Mouse (Mus musculus): ENCODE results near the gene Emid1. TPM values are rescaled to one million over a fixed set of nuclear protein-coding genes. Genes with fewer than 3 reads are reported as not detected.
A peak's percentile ranks its signal among the peaks of the same experiment; 100 is the strongest.

The Emid1 gene
- polyA plus RNA-seq (2012; rRNA removed) = 16.9 and 34.7 TPM in 2 replicates

GRCm38 (mm10) chr11:5151680-5152337 lies at the start of gene Emid1:
Gene Emid1 (minus strand): TSS chr11:5152257.
- Histone ChIP-seq H3K4me3 (ENCODE audit: low read depth, low read length) (peak within 1 kb of the TSS; percentile 67), H3K4me1 (ENCODE audit: control insufficient read depth, insufficient read depth, insufficient read length, low read length) (peaks cover 16% of the 10 kb centered on the region), H3K36me3 (ENCODE audit: control insufficient read depth, insufficient read depth, low read length) (no peaks in the 10 kb centered on the region), H3K27me3 (ENCODE audit: control insufficient read depth, insufficient read depth, low read length) (peaks cover 6% of the 10 kb centered on the region), H3K27ac (ENCODE audit: insufficient read depth, low read depth, low read length) (peak within 1 kb of the TSS; percentile 38; the same call in 1 of the 2 replicates)
- WGBS = 3% methylated on average over 51 of the region's 53 CpGs
- TF ChIP-seq CTCF (IDR thresholded peaks at IDR 0.05; ENCODE audit: extremely low read depth, insufficient read length, insufficient replicate concordance, low read depth, low read length) = no peak
- TF ChIP-seq POLR2A (IDR thresholded peaks at IDR 0.05; ENCODE audit: low read depth, low read length) = no peak

GRCm38 (mm10) chr11:5199879-5200278 lies 47.8 kb upstream of the Emid1 start:
- no peak for TF ChIP-seq POLR2A (IDR thresholded peaks at IDR 0.05; ENCODE audit: low read depth, low read length)
- no peak for TF ChIP-seq CTCF (IDR thresholded peaks at IDR 0.05; ENCODE audit: extremely low read depth, insufficient read length, insufficient replicate concordance, low read depth, low read length)
- Histone ChIP-seq H3K27ac (ENCODE audit: insufficient read depth, low read depth, low read length) (no peak overlapping the region), H3K4me3 (ENCODE audit: low read depth, low read length) (no peak overlapping the region), H3K36me3 (ENCODE audit: control insufficient read depth, insufficient read depth, low read length) (peaks cover 3% of the 10 kb centered on the region; the same call in 1 of the 2 replicates), H3K27me3 (ENCODE audit: control insufficient read depth, insufficient read depth, low read length) (no peaks in the 10 kb centered on the region), H3K4me1 (ENCODE audit: control insufficient read depth, insufficient read depth, insufficient read length, low read length) (no peaks in the 10 kb centered on the region)
- 93% methylated on average over 2 of the region's 2 CpGs for WGBS

- H3K36me3 ChIP-seq (ENCODE audit: control insufficient read depth, insufficient read depth, low read length) = no peaks in the 10 kb centered on the region; the same call in 1 of the 2 replicates
These were observed 45.0 kb upstream of the Emid1 start for GRCm38 (mm10) chr11:5197068-5197467.

GRCm38 (mm10) chr11:5196583-5196982 lies 44.5 kb upstream of the Emid1 start:
- TF ChIP-seq CTCF (IDR thresholded peaks at IDR 0.05; ENCODE audit: extremely low read depth, insufficient read length, insufficient replicate concordance, low read depth, low read length) (no peak), POLR2A (IDR thresholded peaks at IDR 0.05; ENCODE audit: low read depth, low read length) (no peak)
- H3K36me3 ChIP-seq (ENCODE audit: control insufficient read depth, insufficient read depth, low read length) = no peaks in the 10 kb centered on the region; the same call in 1 of the 2 replicates
- WGBS = 87% methylated on average over 7 of the region's 7 CpGs

More at GRCm38 (mm10) chr11:5197068-5197467, 45.0 kb upstream of the Emid1 start:
- Histone ChIP-seq H3K27ac (ENCODE audit: insufficient read depth, low read depth, low read length) (no peak overlapping the region), H3K27me3 (ENCODE audit: control insufficient read depth, insufficient read depth, low read length) (no peaks in the 10 kb centered on the region), H3K4me1 (ENCODE audit: control insufficient read depth, insufficient read depth, insufficient read length, low read length) (peaks cover 2% of the 10 kb centered on the region; the same call in 1 of the 2 replicates), H3K4me3 (ENCODE audit: low read depth, low read length) (no peak overlapping the region)
- no peak for TF ChIP-seq POLR2A (IDR thresholded peaks at IDR 0.05; ENCODE audit: low read depth, low read length)
- TF ChIP-seq CTCF (IDR thresholded peaks at IDR 0.05; ENCODE audit: extremely low read depth, insufficient read length, insufficient replicate concordance, low read depth, low read length) = no peak
- 91% methylated on average over 5 of the region's 5 CpGs for WGBS

GRCm38 (mm10) chr11:5193576-5193881 lies 41.5 kb upstream of the Emid1 start:
- Histone ChIP-seq H3K36me3 (ENCODE audit: control insufficient read depth, insufficient read depth, low read length) (no peaks in the 10 kb centered on the region; the same call in 1 of the 2 replicates), H3K27me3 (ENCODE audit: control insufficient read depth, insufficient read depth, low read length) (no peaks in the 10 kb centered on the region), H3K4me1 (ENCODE audit: control insufficient read depth, insufficient read depth, insufficient read length, low read length) (peaks cover 2% of the 10 kb centered on the region; the same call in 1 of the 2 replicates), H3K27ac (ENCODE audit: insufficient read depth, low read depth, low read length) (no peak overlapping the region), H3K4me3 (ENCODE audit: low read depth, low read length) (no peak overlapping the region)
- TF ChIP-seq CTCF (IDR thresholded peaks at IDR 0.05; ENCODE audit: extremely low read depth, insufficient read length, insufficient replicate concordance, low read depth, low read length) = no peak
- no peak for TF ChIP-seq POLR2A (IDR thresholded peaks at IDR 0.05; ENCODE audit: low read depth, low read length)
- WGBS = 64% methylated on average over 1 of the region's 1 CpGs

More at GRCm38 (mm10) chr11:5196583-5196982, 44.5 kb upstream of the Emid1 start:
- no peak overlapping the region for H3K4me3 ChIP-seq (ENCODE audit: low read depth, low read length)
- H3K4me1 ChIP-seq (ENCODE audit: control insufficient read depth, insufficient read depth, insufficient read length, low read length) = peaks cover 2% of the 10 kb centered on the region; the same call in 1 of the 2 replicates
- no peaks in the 10 kb centered on the region for H3K27me3 ChIP-seq (ENCODE audit: control insufficient read depth, insufficient read depth, low read length)
- no peak overlapping the region for H3K27ac ChIP-seq (ENCODE audit: insufficient read depth, low read depth, low read length)

GRCm38 (mm10) chr11:5192840-5193575 lies 41.0 kb upstream of the Emid1 start:
- Histone ChIP-seq H3K36me3 (ENCODE audit: control insufficient read depth, insufficient read depth, low read length) (no peaks in the 10 kb centered on the region; the same call in 1 of the 2 replicates), H3K27me3 (ENCODE audit: control insufficient read depth, insufficient read depth, low read length) (no peaks in the 10 kb centered on the region), H3K27ac (ENCODE audit: insufficient read depth, low read depth, low read length) (no peak overlapping the region), H3K4me3 (ENCODE audit: low read depth, low read length) (no peak overlapping the region), H3K4me1 (ENCODE audit: control insufficient read depth, insufficient read depth, insufficient read length, low read length) (peaks cover 2% of the 10 kb centered on the region; the same call in 1 of the 2 replicates)
- TF ChIP-seq CTCF (IDR thresholded peaks at IDR 0.05; ENCODE audit: extremely low read depth, insufficient read length, insufficient replicate concordance, low read depth, low read length) (no peak), POLR2A (IDR thresholded peaks at IDR 0.05; ENCODE audit: low read depth, low read length) (no peak)
- 81% methylated on average over 8 of the region's 8 CpGs for WGBS

- WGBS = 65% methylated on average over 9 of the region's 9 CpGs
- no peaks in the 10 kb centered on the region; the same call in 1 of the 2 replicates for H3K36me3 ChIP-seq (ENCODE audit: control insufficient read depth, insufficient read depth, low read length)
- H3K4me1 ChIP-seq (ENCODE audit: control insufficient read depth, insufficient read depth, insufficient read length, low read length) = peaks cover 2% of the 10 kb centered on the region; the same call in 1 of the 2 replicates
- no peak overlapping the region for H3K4me3 ChIP-seq (ENCODE audit: low read depth, low read length)
- no peaks in the 10 kb centered on the region for H3K27me3 ChIP-seq (ENCODE audit: control insufficient read depth, insufficient read depth, low read length)
- no peak for TF ChIP-seq CTCF (IDR thresholded peaks at IDR 0.05; ENCODE audit: extremely low read depth, insufficient read length, insufficient replicate concordance, low read depth, low read length)
- no peak for TF ChIP-seq POLR2A (IDR thresholded peaks at IDR 0.05; ENCODE audit: low read depth, low read length)
- H3K27ac ChIP-seq (ENCODE audit: insufficient read depth, low read depth, low read length) = no peak overlapping the region
These were observed 40.0 kb upstream of the Emid1 start for GRCm38 (mm10) chr11:5192084-5192516.

Data from small intestine, adult 2 months (tissue).